Mouse (Mus musculus) testis, adult 2 months (tissue): ENCODE measurements around the gene Gm10842.

Experiments
- CTCF ChIP-seq: fragments of 200-500 bp; IDR thresholded peaks from 2 replicates; pipeline ENCODE4 v1.5.1; 2012; ENCODE audit warnings: low read depth, mild to moderate bottlenecking, inconsistent platforms, low read length, moderate library complexity; ENCODE audit not compliant: control insufficient read depth, insufficient read depth, insufficient replicate concordance
- POLR2A ChIP-seq: fragments of 200-500 bp; IDR thresholded peaks from 2 replicates; pipeline ENCODE4 v1.6.1; 2012; ENCODE audit warnings: low read depth, mild to moderate bottlenecking, inconsistent platforms, low read length, moderate library complexity; ENCODE audit not compliant: control insufficient read depth

DNA sequence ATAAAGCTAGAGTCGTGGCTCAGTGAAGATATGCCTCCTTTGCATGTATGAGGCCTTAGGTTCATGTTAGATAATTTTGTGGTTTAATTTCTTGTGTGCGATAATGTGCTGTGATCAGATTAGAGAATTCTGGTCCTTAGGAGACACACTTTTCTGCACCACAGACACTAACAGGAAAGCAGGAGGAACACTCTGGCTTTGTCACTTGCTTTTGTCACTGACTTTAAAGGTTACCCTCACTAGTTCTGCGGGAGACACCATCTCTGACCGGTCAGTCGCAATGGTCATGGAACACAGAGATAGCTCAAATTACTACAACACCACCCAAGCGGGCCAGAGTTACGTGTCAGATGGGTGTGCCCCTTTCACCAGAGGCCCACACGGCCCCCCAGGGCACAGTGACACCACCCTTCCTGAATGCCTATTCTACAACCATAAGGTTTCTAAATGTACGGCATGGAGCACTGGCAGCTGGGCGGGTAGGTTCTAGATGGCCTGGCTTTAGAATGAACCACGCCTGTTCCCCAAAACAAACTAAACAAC, 5.7 kb downstream of the Gm10842 start:
- TF ChIP-seq CTCF: no peak
- TF ChIP-seq POLR2A: no peak
